In genomic region chr6:39161975-39162374, GRCm38 (mm10) we compare ENCODE assay signal across 14 mouse cellular contexts.
"Had no signal": no experiment of that assay in that cellular context is flagged by ENCODE, and none has a peak within 500 bp of the region (broad histone marks: within the 10 kb centered on the region; RNA-seq: fewer than 3 reads in every experiment).

No protein-coding gene starts in this region.

- H3K4me2 ChIP-seq: intestine, embryonic 15.5 days; kidney, embryonic 15.5 days; limb, embryonic 15.5 days; lung, embryonic 14.5 days; neural tube, embryonic 12.5 days had no signal

- ATAC-seq: intestine, embryonic 15.5 days had no signal

- H3K27ac ChIP-seq: intestine, embryonic 15.5 days; kidney, embryonic 15.5 days; limb, embryonic 15.5 days; midbrain, embryonic 10.5 days; neural tube, embryonic 12.5 days had no signal

- H3K4me1 ChIP-seq: intestine, embryonic 15.5 days; kidney, embryonic 15.5 days; limb, embryonic 15.5 days; midbrain, embryonic 10.5 days; neural tube, embryonic 12.5 days had no signal

- DNase-seq: kidney, adult 2 months; kidney, postnatal 14 days; lung, embryonic 14.5 days; lung, postnatal 10 days; midbrain, embryonic 14.5 days; right cerebral cortex, postnatal 4 days; spleen, adult 18-20 months; thymus, adult 18-20 months; thymus, postnatal 14 days had no signal

- H3K9me3 ChIP-seq: intestine, embryonic 15.5 days; kidney, embryonic 15.5 days; limb, embryonic 15.5 days; midbrain, embryonic 10.5 days; neural tube, embryonic 12.5 days had no signal

- H3K4me3 ChIP-seq: intestine, embryonic 15.5 days; kidney, embryonic 15.5 days; limb, embryonic 15.5 days; midbrain, embryonic 10.5 days; neural tube, embryonic 12.5 days had no signal

- H3K9ac ChIP-seq: intestine, embryonic 15.5 days; kidney, embryonic 15.5 days; limb, embryonic 15.5 days; lung, embryonic 14.5 days; neural tube, embryonic 12.5 days had no signal

- H3K27me3 ChIP-seq: intestine, embryonic 15.5 days; kidney, embryonic 15.5 days; limb, embryonic 15.5 days; neural tube, embryonic 12.5 days had no signal
